Mouse (Mus musculus): ENCODE data around the gene Exosc8.
"Not testable (repeated sequence)": the region's sequence is repeated elsewhere in the genome, so short reads cannot be mapped to it uniquely, and the experiment has no call there.

Exosc8 gene

GRCm38 (mm10) chr3:54734411-54735246 lies 564 bp downstream of the Exosc8 start:
- no peak for DNase-seq (ENCODE audit: low read depth)

- DNase-seq (ENCODE audit: low read depth): no peak
Observed at GRCm38 (mm10) chr3:54732371-54732770, 2.8 kb downstream of the Exosc8 start.

- DNase-seq (ENCODE audit: low read depth): no peak
Observed at GRCm38 (mm10) chr3:54731626-54732150, 3.5 kb downstream of the Exosc8 start.

GRCm38 (mm10) chr3:54728100-54728499 lies 7.1 kb downstream of the Exosc8 start:
- no peak for DNase-seq (ENCODE audit: low read depth)

- DNase-seq (ENCODE audit: low read depth): no peak
Observed at GRCm38 (mm10) chr3:54727588-54727987, 7.6 kb downstream of the Exosc8 start.

GRCm38 (mm10) chr3:54725344-54725743 lies 9.8 kb downstream of the Exosc8 start:
- no peak for DNase-seq (ENCODE audit: low read depth)

GRCm38 (mm10) chr3:54723741-54724500 lies 11.3 kb downstream of the Exosc8 start:
- DNase-seq (ENCODE audit: low read depth): no peak

- DNase-seq (ENCODE audit: low read depth): no peak
Observed at GRCm38 (mm10) chr3:54718947-54719346, 16.2 kb downstream of the Exosc8 start.

GRCm38 (mm10) chr3:54717348-54717747 lies 17.8 kb downstream of the Exosc8 start:
- DNase-seq (ENCODE audit: low read depth): no peak

GRCm38 (mm10) chr3:54715461-54715860 lies 19.7 kb downstream of the Exosc8 start:
- DNase-seq (ENCODE audit: low read depth): no peak

GRCm38 (mm10) chr3:54714253-54714652 lies 20.9 kb downstream of the Exosc8 start, which contains the start of gene Gm21958:
Gene Gm21958 (minus strand): TSS chr3:54714353.
- no peak for DNase-seq (ENCODE audit: low read depth)

- DNase-seq (ENCODE audit: low read depth): no peak
Observed at GRCm38 (mm10) chr3:54708972-54709371, 26.2 kb downstream of the Exosc8 start.

GRCm38 (mm10) chr3:54704106-54704505 lies 31.1 kb downstream of the Exosc8 start:
- not testable (repeated sequence) for DNase-seq (ENCODE audit: low read depth)

GRCm38 (mm10) chr3:54699759-54700301 lies 35.4 kb downstream of the Exosc8 start:
- DNase-seq (ENCODE audit: low read depth): no peak

GRCm38 (mm10) chr3:54693056-54693415 lies 42.2 kb downstream of the Exosc8 start:
- DNase-seq (ENCODE audit: low read depth): no peak

- peak; percentile 83 for DNase-seq (ENCODE audit: low read depth)
Observed at GRCm38 (mm10) chr3:54692202-54693055, 42.8 kb downstream of the Exosc8 start, which contains the start of gene Supt20. Gene Supt20 (plus strand): TSS chr3:54692807.

- no peak for DNase-seq (ENCODE audit: low read depth)
Observed at GRCm38 (mm10) chr3:54689091-54689490, 46.1 kb downstream of the Exosc8 start.

GRCm38 (mm10) chr3:54687245-54687644 lies 47.9 kb downstream of the Exosc8 start:
- DNase-seq (ENCODE audit: low read depth): no peak

- DNase-seq (ENCODE audit: low read depth): no peak
Observed at GRCm38 (mm10) chr3:54685202-54685601, 50.0 kb downstream of the Exosc8 start.

- no peak for DNase-seq (ENCODE audit: low read depth)
Observed at GRCm38 (mm10) chr3:54681310-54682204, 53.6 kb downstream of the Exosc8 start.

Data from fibroblast of lung, adult 2 months (primary cell).